Mouse (Mus musculus): Measurements from ENCODE around the gene Tbc1d17.
"Not testable (repeated sequence)": the region's sequence is repeated elsewhere in the genome, so short reads cannot be mapped to it uniquely, and the experiment has no call there.

The Tbc1d17 gene

DNA sequence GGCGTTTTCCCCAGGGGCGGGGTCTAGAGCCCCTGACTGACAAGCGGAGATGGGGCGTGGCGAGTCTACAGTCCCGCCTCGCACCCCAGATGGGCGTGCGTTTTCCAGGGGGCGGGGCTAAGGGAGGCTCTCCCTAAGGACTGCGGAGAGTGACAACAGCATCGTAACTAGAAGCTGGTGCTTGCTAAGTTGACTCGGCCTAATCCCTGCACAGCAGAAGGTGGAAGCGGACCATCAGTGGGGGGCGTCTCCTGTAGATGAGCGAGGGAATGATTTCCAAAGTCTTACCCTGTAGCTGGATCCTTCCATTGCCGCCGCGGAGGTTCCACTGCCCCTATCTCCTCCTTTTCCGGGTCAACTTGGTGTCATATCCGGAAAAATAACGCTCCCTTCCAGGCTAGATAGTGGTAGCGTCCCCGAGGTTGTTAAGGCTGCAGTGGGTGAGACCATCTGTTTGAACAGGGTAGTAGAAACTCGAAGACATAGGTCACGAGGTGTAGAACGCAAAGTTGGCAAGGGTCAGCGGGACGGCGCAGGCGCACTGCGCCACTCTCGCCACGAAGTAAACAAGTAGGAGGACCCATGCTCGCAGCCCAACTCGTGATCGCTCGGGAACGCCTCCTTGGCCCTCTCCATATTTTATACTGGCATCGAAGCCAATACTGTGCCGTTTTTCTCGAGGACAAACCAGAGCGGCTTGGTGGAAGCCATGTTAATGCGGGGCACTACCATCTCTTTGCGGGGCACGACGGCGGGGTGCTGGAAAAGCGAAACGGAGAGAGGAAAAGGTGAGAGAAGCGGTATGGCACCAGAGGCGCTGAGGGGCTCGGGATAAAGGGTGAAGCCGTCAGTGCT, at the start of gene Tbc1d17, which contains the start of gene Akt1s1:
Tbc1d17 (minus strand) TSS at position 519 of the 855 bp plus-strand sequence.
Akt1s1 (plus strand) TSS at position 431 of the 855 bp plus-strand sequence.
- in situ Hi-C loops (cut with MboI; ENCODE audit: low pct_unique_long_range_greater_than_20kb in 1 of 2, low sequenced_read_pairs in 2 of 2, unreplicated experiment in 1 of 2), result no loop called here

GRCm38 (mm10) chr7:44898607-44899006, 49.7 kb upstream of the Tbc1d17 start:
- in situ Hi-C loops (cut with MboI; ENCODE audit: low pct_unique_long_range_greater_than_20kb in 1 of 2, low sequenced_read_pairs in 2 of 2, unreplicated experiment in 1 of 2), result no loop called here

DNA sequence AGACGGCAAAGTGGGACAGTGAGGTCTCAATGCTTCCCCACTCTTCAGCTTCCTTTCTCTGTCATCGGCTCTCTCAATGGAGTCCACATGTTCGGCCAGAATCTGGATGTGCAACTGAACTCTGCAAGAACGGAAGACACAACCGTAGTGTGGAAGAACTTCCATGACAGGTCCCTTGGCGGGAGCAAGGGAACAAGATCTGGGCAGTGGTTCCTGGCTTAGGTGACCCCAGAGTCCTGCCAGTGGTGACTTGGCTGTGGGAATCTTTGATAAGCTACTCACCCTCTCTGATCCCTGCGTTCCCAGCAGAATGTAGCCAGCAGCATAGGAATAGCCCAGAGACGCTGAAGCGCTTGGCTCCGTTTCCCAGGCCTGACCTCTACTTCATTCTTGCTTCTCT, 47.6 kb upstream of the Tbc1d17 start:
- in situ Hi-C loops (cut with MboI; ENCODE audit: low pct_unique_long_range_greater_than_20kb in 1 of 2, low sequenced_read_pairs in 2 of 2, unreplicated experiment in 1 of 2), result no loop called here

DNA sequence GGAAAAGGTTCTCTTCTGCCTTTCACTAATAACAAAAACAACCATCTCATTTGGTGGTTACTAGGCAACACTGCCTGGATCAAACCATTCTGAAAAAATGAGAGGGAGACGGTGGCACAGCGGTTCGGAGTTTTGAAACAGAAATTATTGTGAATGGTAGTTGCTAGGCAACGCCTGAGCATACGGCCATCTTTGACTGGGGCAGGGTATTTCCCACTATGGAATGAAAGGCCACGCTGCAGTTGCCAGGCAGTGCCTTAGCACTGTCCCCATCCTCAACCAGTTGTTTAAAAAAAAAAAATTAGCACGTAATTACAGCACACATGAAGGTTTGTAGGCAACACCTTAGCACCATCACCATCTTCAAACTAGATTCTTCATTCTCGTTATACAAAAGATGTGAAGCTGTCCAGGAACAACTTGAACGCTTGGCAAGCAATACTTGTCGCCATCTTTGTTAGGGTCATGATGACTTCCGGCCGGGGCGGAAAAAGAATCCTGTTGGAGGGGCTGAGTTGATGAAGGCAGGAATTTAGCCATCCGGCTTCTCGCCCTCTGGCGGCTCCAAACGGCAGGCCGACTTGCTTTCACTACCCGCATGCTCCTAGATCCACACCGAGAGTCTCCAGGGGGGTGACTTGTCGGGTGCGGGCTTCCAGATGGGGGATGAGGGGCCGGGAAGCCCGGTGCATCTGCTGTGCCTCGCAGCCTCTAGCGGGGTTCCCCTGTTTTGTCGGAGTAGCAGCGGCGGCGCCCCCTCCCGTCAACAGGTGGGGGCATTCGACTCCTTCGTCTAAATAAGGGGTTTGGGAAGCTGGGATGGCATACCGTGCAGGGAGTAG, 46.9 kb upstream of the Tbc1d17 start, which contains the start of gene Fuz:
Fuz (plus strand) TSS at position 487 of the 842 bp plus-strand sequence.
- in situ Hi-C loops (cut with MboI; ENCODE audit: low pct_unique_long_range_greater_than_20kb in 1 of 2, low sequenced_read_pairs in 2 of 2, unreplicated experiment in 1 of 2), result no loop called here

GRCm38 (mm10) chr7:44895206-44895592, 46.3 kb upstream of the Tbc1d17 start:
- in situ Hi-C loops (cut with MboI; ENCODE audit: low pct_unique_long_range_greater_than_20kb in 1 of 2, low sequenced_read_pairs in 2 of 2, unreplicated experiment in 1 of 2), result no loop called here

- in situ Hi-C loops (cut with MboI; ENCODE audit: low pct_unique_long_range_greater_than_20kb in 1 of 2, low sequenced_read_pairs in 2 of 2, unreplicated experiment in 1 of 2), result no loop called here
Observed at GRCm38 (mm10) chr7:44894175-44894574, 45.3 kb upstream of the Tbc1d17 start.

GRCm38 (mm10) chr7:44893197-44893596, 44.3 kb upstream of the Tbc1d17 start:
- in situ Hi-C loops (cut with MboI; ENCODE audit: low pct_unique_long_range_greater_than_20kb in 1 of 2, low sequenced_read_pairs in 2 of 2, unreplicated experiment in 1 of 2), result no loop called here

DNA sequence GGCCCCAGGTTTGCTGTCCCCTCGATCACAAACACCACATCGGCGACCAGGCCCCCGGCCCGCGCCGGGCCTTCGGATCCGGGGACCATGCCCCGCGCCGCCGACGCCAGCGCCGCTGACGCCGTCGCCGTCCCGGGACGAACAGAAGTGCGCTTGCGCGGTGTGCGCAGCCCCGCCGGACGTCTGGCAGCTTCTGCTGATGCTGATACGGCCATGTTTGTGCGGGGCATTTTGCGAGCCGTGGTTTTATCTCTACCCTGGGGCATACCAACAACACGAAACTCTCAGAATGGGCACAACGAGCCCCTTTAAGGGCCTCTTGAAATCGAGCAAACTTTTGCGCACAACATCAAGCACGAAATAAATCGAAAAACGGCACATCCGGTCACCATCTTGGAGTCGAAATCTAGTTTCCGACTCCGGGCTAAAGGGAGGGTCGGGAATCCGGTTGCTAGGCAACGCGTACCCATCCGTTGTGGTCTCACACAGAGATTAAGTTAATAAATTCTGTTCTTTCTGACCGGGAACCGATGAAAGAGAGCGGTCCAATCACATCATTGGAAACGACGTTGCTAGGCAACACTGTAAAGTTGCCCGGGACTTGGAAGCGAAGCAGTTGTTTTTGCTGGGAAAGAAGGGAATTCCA, 43.5 kb upstream of the Tbc1d17 start, which contains the start of gene Med25:
Med25 (minus strand) TSS at position 437 of the 646 bp plus-strand sequence.
- in situ Hi-C loops (cut with MboI; ENCODE audit: low pct_unique_long_range_greater_than_20kb in 1 of 2, low sequenced_read_pairs in 2 of 2, unreplicated experiment in 1 of 2), result no loop called here

DNA sequence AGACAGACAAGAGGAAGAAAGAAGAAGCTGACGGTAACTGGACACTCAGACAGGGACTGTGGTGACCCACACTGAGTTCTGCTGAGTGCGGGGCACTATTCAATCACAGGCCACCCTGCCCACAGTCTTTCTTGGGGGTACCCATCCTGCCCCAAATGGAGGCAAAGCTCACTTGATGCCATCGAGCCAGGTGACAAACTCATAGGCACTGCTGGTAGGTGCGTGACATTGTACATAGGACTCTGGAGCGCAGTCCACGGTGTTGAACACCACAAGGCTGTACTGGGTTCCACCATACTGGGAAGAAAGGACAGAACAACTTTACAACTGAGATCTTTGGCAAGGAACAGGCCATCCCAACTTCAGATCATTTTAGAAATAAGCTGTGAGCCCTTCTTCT, 42.7 kb upstream of the Tbc1d17 start:
- in situ Hi-C loops (cut with MboI; ENCODE audit: low pct_unique_long_range_greater_than_20kb in 1 of 2, low sequenced_read_pairs in 2 of 2, unreplicated experiment in 1 of 2), result no loop called here

DNA sequence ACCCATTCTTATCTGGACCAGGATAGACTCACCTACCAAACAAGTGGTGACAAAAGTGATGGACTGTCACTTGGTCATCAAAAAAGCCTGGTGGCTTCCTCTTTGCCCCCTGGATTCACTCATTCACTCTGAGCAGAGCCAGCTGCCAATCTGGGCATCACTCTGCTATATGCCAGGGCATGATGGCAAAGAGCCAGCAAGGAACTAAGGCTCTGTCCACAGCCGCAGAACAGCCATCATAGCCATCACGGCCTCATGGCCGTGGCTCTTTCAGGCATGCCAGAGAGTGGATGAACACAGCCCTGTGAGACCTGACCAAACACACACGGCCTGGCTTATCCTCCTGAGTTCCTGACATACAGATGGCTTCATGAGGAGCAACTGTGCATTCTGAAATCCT, 41.9 kb upstream of the Tbc1d17 start:
- in situ Hi-C loops (cut with MboI; ENCODE audit: low pct_unique_long_range_greater_than_20kb in 1 of 2, low sequenced_read_pairs in 2 of 2, unreplicated experiment in 1 of 2), result no loop called here

- in situ Hi-C loops (cut with MboI; ENCODE audit: low pct_unique_long_range_greater_than_20kb in 1 of 2, low sequenced_read_pairs in 2 of 2, unreplicated experiment in 1 of 2), result no loop called here
Observed at GRCm38 (mm10) chr7:44890180-44890579, 41.3 kb upstream of the Tbc1d17 start.

- in situ Hi-C loops (cut with MboI; ENCODE audit: low pct_unique_long_range_greater_than_20kb in 1 of 2, low sequenced_read_pairs in 2 of 2, unreplicated experiment in 1 of 2), result no loop called here
Observed at GRCm38 (mm10) chr7:44888256-44889105, 39.6 kb upstream of the Tbc1d17 start.

DNA sequence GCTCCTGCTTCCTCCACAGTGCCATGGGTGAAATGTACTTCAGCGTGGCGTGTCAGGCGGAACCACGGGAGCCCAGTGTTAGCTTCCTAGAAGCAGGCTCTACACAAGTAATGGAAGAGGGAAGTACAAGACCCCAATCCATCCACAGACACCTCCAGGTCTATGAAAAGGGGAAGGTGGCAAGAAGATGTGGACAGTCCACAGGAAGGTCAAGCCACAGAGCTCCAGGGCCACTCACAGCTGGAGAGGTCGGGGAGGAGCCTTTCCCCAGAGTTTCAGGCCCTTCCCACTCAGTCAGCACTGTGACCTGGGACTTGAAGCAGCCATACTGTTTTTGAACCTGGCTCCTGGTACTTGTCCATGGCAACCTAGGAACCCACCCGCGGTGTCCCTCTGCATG, 38.1 kb upstream of the Tbc1d17 start:
- in situ Hi-C loops (cut with MboI; ENCODE audit: low pct_unique_long_range_greater_than_20kb in 1 of 2, low sequenced_read_pairs in 2 of 2, unreplicated experiment in 1 of 2), result no loop called here

DNA sequence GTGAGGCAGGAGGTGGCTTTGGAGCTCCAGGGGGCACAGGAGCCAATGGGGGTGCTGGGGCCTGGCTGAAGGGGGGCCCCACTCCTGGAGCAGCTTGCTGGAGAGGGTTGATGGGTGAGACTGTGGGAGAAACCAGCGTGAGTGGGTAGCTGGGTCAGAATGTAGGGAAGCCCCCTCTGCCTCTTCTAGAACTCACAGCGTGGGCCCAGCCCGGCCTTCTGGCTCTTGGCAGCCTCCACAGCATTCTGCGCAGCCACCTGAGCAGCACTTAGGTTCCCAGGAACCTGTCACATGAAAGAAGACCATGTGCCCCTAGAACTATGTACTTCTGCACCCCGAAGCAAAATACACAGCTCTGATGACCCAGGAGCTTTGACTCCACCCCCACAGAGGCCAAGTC, 35.8 kb upstream of the Tbc1d17 start:
- in situ Hi-C loops (cut with MboI; ENCODE audit: low pct_unique_long_range_greater_than_20kb in 1 of 2, low sequenced_read_pairs in 2 of 2, unreplicated experiment in 1 of 2), result no loop called here

- in situ Hi-C loops (cut with MboI; ENCODE audit: low pct_unique_long_range_greater_than_20kb in 1 of 2, low sequenced_read_pairs in 2 of 2, unreplicated experiment in 1 of 2), result no loop called here
Observed at GRCm38 (mm10) chr7:44883036-44883435, 34.2 kb upstream of the Tbc1d17 start.

DNA sequence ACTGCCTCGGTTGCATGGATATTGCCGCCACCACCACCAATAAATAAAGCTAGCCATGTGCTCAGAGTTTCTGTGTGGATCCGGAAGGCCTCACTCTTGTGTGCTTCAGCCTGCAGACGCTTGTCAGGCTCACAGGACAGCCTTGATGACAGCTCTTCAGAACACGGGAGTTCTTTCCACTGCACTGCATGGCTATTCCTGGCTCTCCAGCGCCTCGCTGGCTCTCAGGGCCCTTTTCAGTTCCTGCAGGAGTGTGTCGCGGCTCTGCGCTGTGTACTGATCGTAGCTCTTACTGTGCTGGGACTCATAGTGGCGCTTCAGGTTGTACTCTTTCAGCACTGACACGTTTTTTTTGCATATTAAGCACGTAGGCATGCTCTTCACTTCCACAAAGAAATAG, 29.0 kb upstream of the Tbc1d17 start:
- in situ Hi-C loops (cut with MboI; ENCODE audit: low pct_unique_long_range_greater_than_20kb in 1 of 2, low sequenced_read_pairs in 2 of 2, unreplicated experiment in 1 of 2), result no loop called here

- in situ Hi-C loops (cut with MboI; ENCODE audit: low pct_unique_long_range_greater_than_20kb in 1 of 2, low sequenced_read_pairs in 2 of 2, unreplicated experiment in 1 of 2), result not testable (repeated sequence)
Observed at GRCm38 (mm10) chr7:44871774-44872173, 22.9 kb upstream of the Tbc1d17 start.

DNA sequence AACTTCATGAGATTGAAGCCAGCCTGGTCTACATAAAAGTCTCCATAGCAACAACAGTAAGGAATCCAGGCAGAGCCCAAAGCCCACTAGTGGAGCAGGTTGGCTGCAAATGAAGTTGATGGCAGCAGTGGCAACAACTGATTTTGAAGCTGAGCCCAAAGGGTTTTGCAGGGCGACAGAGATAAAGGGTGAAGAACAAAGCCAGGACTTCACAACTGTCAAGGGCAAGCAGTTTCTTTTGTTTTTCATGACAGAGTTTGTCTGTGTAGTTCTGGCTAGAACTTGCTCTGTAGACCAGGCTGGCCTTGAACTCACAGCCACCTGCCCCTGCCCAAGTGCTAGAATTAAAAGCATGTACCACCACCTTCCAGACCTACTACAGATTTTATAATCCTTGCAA, 22.3 kb upstream of the Tbc1d17 start:
- in situ Hi-C loops (cut with MboI; ENCODE audit: low pct_unique_long_range_greater_than_20kb in 1 of 2, low sequenced_read_pairs in 2 of 2, unreplicated experiment in 1 of 2), result no loop called here
